Mouse (Mus musculus) stomach, postnatal 0 days (tissue): ENCODE data around the gene Zmiz1. TPM values are rescaled to one million over a fixed set of nuclear protein-coding genes. Genes with fewer than 3 reads are reported as not detected.
A peak's percentile ranks its signal among the peaks of the same experiment; 100 is the strongest.

ENCODE experiments used
- ATAC-seq: fragments of 200-750 bp; cut with Nextera tagmentation; 2 replicates; pipeline ENCODE4 v1.8.0; 2017; ENCODE audit not compliant: low FRiP score, low TSS enrichment
- DNase-seq: peaks from one replicate; pipeline ENCODE4 v3.0.0-alpha.2; 2016; ENCODE audit warnings: low spot score
- H3K27ac ChIP-seq: fragments of 300-500 bp; sonication (generic); replicated peaks from 2 replicates; pipeline ENCODE4 v1.5.1; 2014; ENCODE audit warnings: mild to moderate bottlenecking, control low read depth
- H3K27me3 ChIP-seq: fragments of 300-500 bp; sonication (generic); 2 replicates; pipeline ENCODE4 v1.6.1; 2014; ENCODE audit warnings: low read length; ENCODE audit not compliant: control insufficient read depth, insufficient read depth
- H3K36me3 ChIP-seq: fragments of 300-500 bp; sonication (generic); 2 replicates; pipeline ENCODE4 v1.6.1; 2014; ENCODE audit warnings: low read length, mixed read lengths; ENCODE audit not compliant: control insufficient read depth, insufficient read depth
- H3K4me1 ChIP-seq: fragments of 300-500 bp; sonication (generic); replicated peaks from 2 replicates; pipeline ENCODE4 v1.6.1; 2014; ENCODE audit warnings: antibody characterized with exemption; ENCODE audit not compliant: control insufficient read depth, insufficient read depth
- H3K4me2 ChIP-seq: fragments of 300-500 bp; sonication (generic); replicated peaks from 2 replicates; pipeline ENCODE4 v1.6.1; 2014; ENCODE audit warnings: low read depth, mild to moderate bottlenecking, control low read depth, moderate library complexity
- H3K4me3 ChIP-seq: fragments of 300-500 bp; sonication (generic); 2 replicates; pipeline ENCODE4 v1.5.1; 2014; ENCODE audit warnings: low read depth, low read length, control low read depth
- H3K9ac ChIP-seq: fragments of 300-500 bp; sonication (generic); 2 replicates; pipeline ENCODE4 v1.6.1; 2014; ENCODE audit warnings: mild to moderate bottlenecking, low read length, control low read depth, mixed read lengths
- H3K9me3 ChIP-seq: fragments of 300-500 bp; sonication (generic); 2 replicates; pipeline ENCODE4 v1.6.1; 2016; ENCODE audit warnings: low read length; ENCODE audit not compliant: control insufficient read depth
- CTCF ChIP-seq: IDR thresholded peaks from 2 replicates; pipeline ENCODE4 v1.5.1; 2016; ENCODE audit warnings: antibody characterized with exemption, low read depth, mild to moderate bottlenecking, moderate library complexity
- EP300 ChIP-seq: optimal IDR thresholded peaks from 2 replicates; pipeline ENCODE3; 2016; ENCODE audit warnings: antibody characterized with exemption
- WGBS: fragments of 180-500 bp; shearing (Covaris S2); extraction: QIAGEN DNeasy Blood & Tissue Kit; methylation state at CpG from one replicate; pipeline ENCODE4 v1.1.7; 2014; 5-methylcytosine and 5-hydroxymethylcytosine counted together
- polyA plus RNA-seq: library from polyadenylated mRNA; unstranded; fragments of >200 nt; fragmentation: Nextera tagmentation; extraction: Ambion mirVana; gene quantifications from 2 replicates; pipeline ENCODE4 v1.2.1, GENCODE M21; 2015

Zmiz1 gene
- polyA plus RNA-seq, 1 experiment from 2014 or later = 13.0 TPM

DNA sequence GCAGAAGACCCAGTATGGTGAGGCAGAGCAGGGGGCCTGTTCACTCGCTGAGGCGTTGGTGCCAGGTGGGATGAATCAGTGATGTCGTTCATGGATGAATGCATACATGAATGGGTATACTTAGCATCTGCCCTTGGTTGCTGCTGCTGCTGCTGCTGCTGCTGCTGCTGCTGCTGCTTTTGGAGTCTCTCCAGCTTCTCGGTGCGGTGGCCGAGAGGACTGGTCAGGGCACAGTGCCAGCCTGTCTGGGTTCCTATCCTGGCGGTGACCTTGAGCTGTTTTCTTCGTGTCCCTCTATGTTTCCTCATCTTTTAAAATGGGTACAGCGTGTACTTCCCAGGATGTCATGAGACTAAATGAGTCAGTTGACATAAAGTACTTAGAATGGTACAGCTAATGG is 56.9 kb downstream of the Zmiz1 start:
- Histone ChIP-seq H3K27me3 (no peaks in the 10 kb centered on the region), H3K36me3 (peaks cover 2% of the 10 kb centered on the region; the same call in 1 of the 2 replicates), H3K9me3 (no peaks in the 10 kb centered on the region), H3K4me1 (peaks cover 33% of the 10 kb centered on the region), H3K4me3 (no peak overlapping the region), H3K27ac (no peak overlapping the region), H3K9ac (no peak overlapping the region), H3K4me2 (no peak overlapping the region)
- DNase-seq (no peak), ATAC-seq (no peak)
- WGBS = 40% methylated on average over 9 of the region's 9 CpGs
- TF ChIP-seq EP300 (no peak), CTCF (no peak)

GRCm38 (mm10) chr14:25516640-25517591 is 57.9 kb downstream of the Zmiz1 start:
- DNase-seq = peak; percentile 52
- peak; percentile 26; the same call in 1 of the 2 replicates for ATAC-seq
- no peaks in the 10 kb centered on the region for H3K9me3 ChIP-seq
- H3K4me2 ChIP-seq = no peak overlapping the region
- TF ChIP-seq CTCF (peak; percentile 53), EP300 (no peak)
- H3K4me1 ChIP-seq = peaks cover 31% of the 10 kb centered on the region
- H3K4me3 ChIP-seq = no peak overlapping the region
- H3K36me3 ChIP-seq = peaks cover 2% of the 10 kb centered on the region; the same call in 1 of the 2 replicates
- H3K9ac ChIP-seq = no peak overlapping the region
- H3K27me3 ChIP-seq = no peaks in the 10 kb centered on the region
- 35% methylated on average over 13 of the region's 13 CpGs for WGBS
- H3K27ac ChIP-seq = peak overlapping the region; percentile 70

DNA sequence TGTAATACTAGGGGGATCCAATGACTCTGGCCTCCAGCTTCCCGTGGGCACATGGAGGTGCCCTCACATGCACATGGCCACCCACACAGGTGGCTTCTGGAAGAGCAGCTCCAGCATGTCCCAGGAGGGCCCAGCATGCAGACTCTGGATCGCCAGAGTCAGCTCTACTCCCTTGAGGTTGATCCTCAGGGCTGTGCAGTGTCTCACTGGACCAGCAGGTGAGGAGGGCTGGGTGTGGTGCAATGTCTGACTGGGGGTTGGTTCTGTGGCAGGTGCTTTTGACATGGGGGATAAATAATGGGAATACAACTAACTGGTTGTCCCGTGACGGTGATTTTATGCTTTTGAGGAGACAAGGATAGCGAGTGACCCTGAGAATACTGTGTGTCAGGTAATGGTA is 59.7 kb downstream of the Zmiz1 start:
- no peaks in the 10 kb centered on the region for H3K27me3 ChIP-seq
- 76% methylated on average over 5 of the region's 5 CpGs for WGBS

GRCm38 (mm10) chr14:25519656-25520055 is 60.7 kb downstream of the Zmiz1 start:
- H3K4me2 ChIP-seq = no peak overlapping the region
- peak overlapping the region; percentile 63 for H3K27ac ChIP-seq
- no peaks in the 10 kb centered on the region for H3K27me3 ChIP-seq
- no peak overlapping the region for H3K9ac ChIP-seq
- DNase-seq (peak; percentile 59), ATAC-seq (peak; percentile 69)
- no peak overlapping the region for H3K4me3 ChIP-seq
- peaks cover 29% of the 10 kb centered on the region for H3K4me1 ChIP-seq
- H3K9me3 ChIP-seq = no peaks in the 10 kb centered on the region
- H3K36me3 ChIP-seq = peaks cover 2% of the 10 kb centered on the region; the same call in 1 of the 2 replicates
- TF ChIP-seq EP300 = no peak
- TF ChIP-seq CTCF = peak; percentile 31
- WGBS = 32% methylated on average over 4 of the region's 4 CpGs

More for the DNA sequence above, 59.7 kb downstream of the Zmiz1 start:
- ATAC-seq (no peak), DNase-seq (no peak)
- no peak overlapping the region for H3K9ac ChIP-seq
- H3K4me1 ChIP-seq = peaks cover 26% of the 10 kb centered on the region
- TF ChIP-seq CTCF (0 out of 2 replicates have a peak, but pooled peaks have one; percentile 11), EP300 (no peak)
- H3K4me2 ChIP-seq = no peak overlapping the region
- H3K36me3 ChIP-seq = peaks cover 2% of the 10 kb centered on the region; the same call in 1 of the 2 replicates
- H3K9me3 ChIP-seq = no peaks in the 10 kb centered on the region
- H3K4me3 ChIP-seq = no peak overlapping the region
- no peak overlapping the region for H3K27ac ChIP-seq

GRCm38 (mm10) chr14:25520589-25520988 is 61.6 kb downstream of the Zmiz1 start:
- TF ChIP-seq CTCF = no peak
- TF ChIP-seq EP300 = no peak
- H3K4me3 ChIP-seq = no peak overlapping the region
- WGBS = 68% methylated on average over 4 of the region's 4 CpGs
- H3K27ac ChIP-seq = peak overlapping the region; percentile 63
- no peak for DNase-seq
- H3K9ac ChIP-seq = no peak overlapping the region
- ATAC-seq = no peak
- H3K4me1 ChIP-seq = peaks cover 29% of the 10 kb centered on the region
- no peaks in the 10 kb centered on the region for H3K27me3 ChIP-seq
- no peaks in the 10 kb centered on the region for H3K9me3 ChIP-seq
- H3K36me3 ChIP-seq = peaks cover 2% of the 10 kb centered on the region; the same call in 1 of the 2 replicates
- H3K4me2 ChIP-seq = no peak overlapping the region

DNA sequence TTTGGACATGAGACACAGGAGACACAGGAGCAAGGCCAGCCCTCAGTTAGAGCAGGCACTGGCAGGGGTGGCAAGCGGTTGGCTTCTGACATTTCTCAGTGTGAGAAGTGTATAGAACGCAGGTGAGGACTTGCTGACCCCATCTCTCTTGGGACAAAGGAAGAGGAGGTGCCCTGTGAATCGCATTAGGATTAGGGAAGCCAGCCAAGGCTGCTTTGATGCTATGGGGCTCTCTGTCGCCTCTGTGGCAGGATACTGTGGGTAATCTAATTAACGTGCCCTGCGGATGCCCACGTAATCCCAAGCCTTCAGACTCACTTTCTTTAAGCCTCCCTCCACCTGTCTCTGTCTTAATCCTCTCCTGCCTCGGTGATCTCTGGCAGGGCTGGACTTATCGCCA is 62.0 kb downstream of the Zmiz1 start:
- WGBS = 65% methylated on average over 9 of the region's 9 CpGs
- H3K27me3 ChIP-seq = no peaks in the 10 kb centered on the region
- no peaks in the 10 kb centered on the region for H3K9me3 ChIP-seq
- H3K36me3 ChIP-seq = no peaks in the 10 kb centered on the region
- H3K4me2 ChIP-seq = no peak overlapping the region
- TF ChIP-seq EP300 (no peak), CTCF (no peak)
- ATAC-seq (no peak), DNase-seq (no peak)
- H3K27ac ChIP-seq = peak overlapping the region; percentile 63; the same call in 1 of the 2 replicates
- H3K4me3 ChIP-seq = no peak overlapping the region
- H3K9ac ChIP-seq = no peak overlapping the region
- H3K4me1 ChIP-seq = peaks cover 26% of the 10 kb centered on the region
